Mouse (Mus musculus) large intestine, adult 2 months (tissue): ENCODE data around the gene Plk4. TPM values are rescaled to one million over a fixed set of nuclear protein-coding genes. Genes with fewer than 3 reads are reported as not detected.
A peak's percentile ranks its signal among the peaks of the same experiment; 100 is the strongest.
"Not testable (repeated sequence)": the region's sequence is repeated elsewhere in the genome, so short reads cannot be mapped to it uniquely, and the experiment has no call there.

Experiments used
- DNase-seq: peaks from one replicate; pipeline ENCODE4 v3.0.0-alpha.2; 2012; ENCODE audit warnings: low read depth, low spot score
- WGBS: fragments of 180-500 bp; shearing (Covaris S2); methylation state at CpG from one replicate; pipeline ENCODE4 v1.1.7; 2018; 5-methylcytosine and 5-hydroxymethylcytosine counted together
- polyA plus RNA-seq: library from polyadenylated mRNA; depleted of rRNA; stranded (reverse); fragments of >200 nt; gene quantifications from 2 replicates; pipeline ENCODE4 v1.2.3, GENCODE M21; 2012; rRNA removed

Gene Plk4
- 4.4 and 6.4 TPM in 2 replicates for polyA plus RNA-seq

- DNase-seq, result peak; percentile 84
- WGBS, result 2% methylated on average over 66 of the region's 66 CpGs
Observed at GRCm38 (mm10) chr3:40799530-40800372, at the start of gene Plk4. Plk4 (plus strand) TSS chr3:40800019.

DNA sequence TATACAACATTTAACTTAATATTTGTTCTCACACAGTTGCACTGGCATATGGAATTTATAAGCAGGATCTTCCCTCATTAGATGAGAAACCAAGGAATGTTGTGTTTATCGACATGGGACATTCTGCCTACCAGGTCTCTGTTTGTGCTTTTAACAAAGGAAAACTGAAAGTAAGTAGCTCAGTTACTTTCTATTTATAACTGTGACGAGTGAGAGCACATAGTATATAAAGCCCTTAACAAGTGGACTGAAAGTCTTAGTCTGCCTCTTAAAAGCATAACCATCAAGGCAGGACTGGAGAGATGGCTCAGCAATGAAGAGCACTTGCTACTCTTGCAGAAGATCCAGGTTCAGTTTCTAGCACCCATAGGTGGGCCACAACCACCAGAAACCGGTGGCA, 39.1 kb upstream of the Plk4 start:
- no peak for DNase-seq
- 80% methylated on average over 3 of the region's 3 CpGs for WGBS

DNA sequence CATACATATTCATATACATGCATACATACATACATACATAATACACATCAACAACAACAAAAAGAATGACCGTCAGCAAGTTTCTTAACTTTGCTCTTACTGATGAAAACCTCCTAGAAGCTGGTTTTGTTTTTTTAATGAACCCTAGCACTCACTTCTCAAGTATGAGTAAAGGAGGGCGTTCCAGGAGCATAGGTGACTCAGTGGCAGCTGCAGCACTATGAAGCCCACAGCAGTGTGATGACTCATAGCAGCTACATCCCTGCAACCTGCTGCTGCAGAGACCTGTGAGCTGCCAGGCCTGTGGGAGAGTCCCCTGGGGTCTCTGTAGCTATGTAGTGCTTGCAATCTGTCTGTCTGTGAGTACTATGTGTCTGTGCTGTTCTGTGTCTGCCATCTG, 38.5 kb upstream of the Plk4 start:
- DNase-seq, result no peak
- 91% methylated on average over 2 of the region's 2 CpGs for WGBS

DNA sequence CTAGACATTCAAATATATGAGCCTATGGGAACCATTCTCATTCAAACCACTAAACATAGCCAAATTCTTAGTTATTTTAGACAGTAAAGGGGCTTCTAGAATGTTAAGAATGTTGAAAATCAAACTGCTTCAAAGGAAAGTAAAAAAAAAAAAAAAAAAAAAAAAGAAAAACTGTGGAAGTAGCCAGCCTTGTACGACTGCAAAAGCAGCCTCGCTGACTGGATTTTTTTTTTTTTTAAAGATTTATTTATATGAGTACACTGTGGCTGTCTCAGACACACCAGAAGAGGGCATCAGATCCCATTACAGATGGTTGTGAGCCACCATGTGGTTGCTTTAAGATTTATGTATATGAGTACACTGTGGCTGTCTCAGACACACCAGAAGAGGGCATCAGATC, 6.0 kb upstream of the Plk4 start:
- WGBS, result 69% methylated on average over 2 of the region's 2 CpGs
- no peak for DNase-seq

DNA sequence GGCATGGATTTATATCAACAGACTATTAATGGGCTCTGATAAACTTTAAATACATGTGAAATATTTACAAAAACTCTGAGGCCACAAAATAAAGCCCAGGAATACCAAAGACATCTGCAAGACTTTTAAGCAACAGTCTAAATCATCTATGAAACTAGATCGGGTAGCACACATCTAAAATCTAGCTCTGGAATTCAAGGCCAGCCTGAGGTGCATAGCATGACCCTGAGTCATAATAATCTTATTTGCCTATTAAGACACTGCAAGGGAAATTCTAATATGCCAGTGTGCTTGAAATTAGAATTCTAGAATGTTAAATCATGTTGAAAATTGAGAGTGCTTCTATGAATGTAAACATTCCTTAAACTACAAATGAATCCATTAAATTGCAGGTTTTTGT, 1.8 kb upstream of the Plk4 start:
- no peak for DNase-seq
- 61% methylated on average over 1 of the region's 1 CpGs for WGBS

DNA sequence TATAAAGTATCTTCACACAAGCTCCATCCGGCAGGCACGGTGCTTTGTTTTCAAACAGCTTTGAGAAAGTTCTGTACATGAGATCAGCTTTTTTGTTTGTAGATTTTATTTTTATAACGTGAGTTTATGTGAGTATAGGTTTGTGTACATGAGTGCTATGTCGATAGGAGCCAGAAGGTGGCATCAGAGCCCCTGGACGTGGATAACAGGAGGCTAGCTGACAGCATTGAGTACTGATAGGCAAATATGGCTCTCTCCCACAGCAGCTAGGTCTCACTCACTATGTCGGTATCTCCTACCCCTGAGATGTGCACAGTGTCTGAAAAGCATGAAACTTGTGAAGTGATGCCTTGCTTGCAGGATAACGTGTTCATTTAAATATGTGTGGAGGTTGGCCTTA, 1.3 kb upstream of the Plk4 start:
- DNase-seq, result peak; percentile 31
- WGBS, result 30% methylated on average over 7 of the region's 7 CpGs

DNA sequence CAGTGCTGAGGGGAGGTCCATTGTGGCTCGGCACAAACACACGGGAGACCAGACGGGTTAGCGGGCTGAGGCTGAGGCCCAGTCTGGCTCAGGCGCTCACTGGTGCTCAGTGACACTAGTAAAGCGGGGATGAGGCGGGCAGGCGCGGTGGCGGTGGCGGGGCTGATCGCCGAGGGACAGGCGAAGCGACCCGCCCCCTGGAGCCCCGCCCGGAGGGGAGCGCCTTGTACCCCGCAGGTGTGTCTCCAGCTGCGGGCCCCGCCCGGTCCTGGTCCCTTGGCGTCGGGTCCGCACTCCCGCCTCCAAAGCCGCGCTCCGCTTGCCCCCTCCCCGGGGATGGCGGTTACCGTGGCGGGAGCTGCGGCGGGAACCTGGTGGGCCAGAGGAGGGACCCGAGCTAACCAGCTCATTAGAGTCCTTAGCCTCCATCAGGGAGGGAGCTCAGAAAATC, 579 bp downstream of the Plk4 start:
- peak; percentile 6 for DNase-seq
- WGBS, result under 1% methylated on average over 27 of the region's 37 CpGs

GRCm38 (mm10) chr3:40806871-40807270, 7.1 kb downstream of the Plk4 start:
- no peak for DNase-seq
- WGBS, result 74% methylated on average over 2 of the region's 2 CpGs

DNA sequence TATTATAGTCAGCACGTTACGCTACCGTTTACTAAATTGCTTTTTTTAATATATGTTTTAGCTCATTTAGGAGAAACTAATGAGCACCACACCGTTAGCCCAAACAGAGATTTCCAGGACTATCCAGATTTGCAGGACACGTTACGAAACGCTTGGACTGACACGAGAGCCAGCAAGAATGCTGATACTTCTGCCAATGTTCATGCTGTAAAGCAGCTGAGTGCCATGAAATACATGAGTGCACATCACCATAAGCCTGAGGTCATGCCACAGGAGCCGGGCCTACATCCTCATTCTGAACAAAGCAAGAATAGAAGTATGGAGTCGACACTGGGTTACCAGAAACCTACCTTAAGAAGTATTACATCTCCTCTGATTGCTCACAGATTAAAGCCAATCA, 8.9 kb downstream of the Plk4 start:
- WGBS, result 93% methylated on average over 10 of the region's 10 CpGs

GRCm38 (mm10) chr3:40809894-40810293, 10.1 kb downstream of the Plk4 start:
- 73% methylated on average over 2 of the region's 2 CpGs for WGBS

More for the DNA sequence above, 8.9 kb downstream of the Plk4 start:
- no peak for DNase-seq

DNA sequence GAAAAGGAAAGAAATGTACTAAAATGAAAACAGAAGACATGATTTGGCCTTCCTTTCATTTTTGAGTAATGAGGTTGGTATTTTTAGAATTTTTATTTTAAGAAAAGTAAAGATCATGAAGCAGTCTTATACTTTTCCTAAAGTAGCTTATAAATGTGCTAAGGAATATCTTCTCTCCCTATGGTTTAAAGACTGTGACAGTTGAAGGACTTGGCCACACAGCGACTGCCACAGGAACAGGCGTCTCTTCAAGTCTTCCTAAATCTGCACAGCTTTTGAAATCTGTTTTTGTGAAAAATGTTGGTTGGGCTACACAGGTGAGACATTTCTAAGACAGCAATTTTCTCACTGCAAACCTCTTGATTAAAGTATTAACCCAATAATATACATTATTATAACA, 13.5 kb downstream of the Plk4 start:
- DNase-seq, result no peak
- 93% methylated on average over 2 of the region's 2 CpGs for WGBS

More at GRCm38 (mm10) chr3:40809894-40810293, 10.1 kb downstream of the Plk4 start:
- DNase-seq, result no peak

GRCm38 (mm10) chr3:40845521-40845920, 45.7 kb downstream of the Plk4 start:
- not testable (repeated sequence) for DNase-seq
- 37% methylated on average over 6 of the region's 6 CpGs for WGBS

- WGBS, result 1% methylated on average over 36 of the region's 39 CpGs
- peak; percentile 87 for DNase-seq
Observed at GRCm38 (mm10) chr3:40846473-40846956, 46.7 kb downstream of the Plk4 start, which contains the start of gene Mfsd8. Mfsd8 (minus strand) TSS chr3:40846886.

DNA sequence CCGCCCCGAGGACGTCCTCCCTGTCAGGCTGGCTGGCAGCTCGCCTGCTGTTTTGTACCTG, 47.0 kb downstream of the Plk4 start, which contains the start of gene Abhd18:
Gene Abhd18, plus strand, starts transcription at position 14 of the 61 bp plus-strand sequence.
- no CpG with 5 or more reads among the region's 4 CpGs for WGBS

DNA sequence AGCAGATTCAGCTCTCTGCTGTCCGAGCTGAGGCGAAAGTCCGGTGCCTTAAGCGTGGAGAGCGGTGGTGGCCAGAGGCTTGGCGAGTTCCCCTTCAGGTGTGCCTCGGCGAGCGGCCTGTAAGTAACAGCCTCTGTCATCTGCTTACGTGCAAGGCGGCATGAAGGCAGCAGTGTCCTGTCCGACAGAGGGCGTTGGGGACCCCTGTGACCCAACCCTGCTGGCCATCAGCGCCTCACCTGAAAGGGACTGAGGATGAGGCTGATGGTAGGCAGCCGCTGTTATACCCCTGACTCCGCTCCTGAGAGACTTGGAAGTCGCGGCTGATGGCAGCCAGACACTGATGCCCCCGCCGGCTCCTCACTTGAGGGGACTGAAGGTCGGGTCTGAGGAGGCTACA, 47.2 kb downstream of the Plk4 start:
- DNase-seq, result not testable (repeated sequence)
- WGBS, result 0% methylated on average over 17 of the region's 21 CpGs

More for the DNA sequence above, 47.0 kb downstream of the Plk4 start, which contains the start of gene Abhd18:
- not testable (repeated sequence) for DNase-seq

- WGBS, result 74% methylated on average over 2 of the region's 2 CpGs
- DNase-seq, result not testable (repeated sequence)
Observed at GRCm38 (mm10) chr3:40847936-40848335, 48.1 kb downstream of the Plk4 start.

DNA sequence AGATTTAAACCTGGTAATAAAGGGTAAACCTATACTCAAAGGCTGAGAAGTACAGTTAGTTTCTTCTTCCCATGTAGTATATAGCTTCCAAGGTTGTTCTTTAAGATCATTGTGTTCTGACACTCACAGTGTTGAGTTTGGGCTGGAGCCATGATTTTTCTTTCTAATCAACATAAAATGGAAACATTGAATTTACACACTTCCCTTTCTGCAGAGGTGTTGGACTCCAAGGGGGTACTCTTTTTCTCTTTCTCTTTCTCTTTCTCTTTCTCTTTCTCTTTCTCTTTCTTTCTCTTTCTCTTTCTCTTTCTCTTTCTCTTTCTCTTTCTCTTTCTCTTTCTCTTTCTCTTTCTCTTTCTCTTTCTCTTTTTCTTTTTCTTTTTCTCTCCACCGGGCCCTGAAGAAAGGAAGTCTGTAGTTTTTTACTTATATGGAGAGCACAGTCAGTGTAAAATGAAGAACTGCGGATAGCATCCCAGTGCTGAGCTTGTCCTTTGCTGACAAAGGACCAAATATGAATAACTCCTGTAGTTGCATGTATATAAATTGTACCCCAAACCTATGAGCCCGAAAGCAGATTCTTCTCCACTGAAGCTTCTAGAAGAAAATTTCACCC, 53.4 kb downstream of the Plk4 start:
- 94% methylated on average over 3 of the region's 3 CpGs for WGBS
- DNase-seq, result not testable (repeated sequence)
